Mouse (Mus musculus) midbrain, embryonic 11.5 days (tissue): ENCODE results near the gene Brca1. TPM values are rescaled to one million over a fixed set of nuclear protein-coding genes. Genes with fewer than 3 reads are reported as not detected.

Experiments
- ATAC-seq: fragments of 200-750 bp; cut with Nextera tagmentation; 2 replicates; pipeline ENCODE4 v1.8.0; 2017; ENCODE audit warnings: moderate TSS enrichment, moderate library complexity; ENCODE audit not compliant: low FRiP score
- DNase-seq: peaks from one replicate; pipeline ENCODE4 v3.0.0; 2015; ENCODE audit warnings: low spot score; ENCODE audit errors: missing footprints
- H3K27ac ChIP-seq: fragments of 300-500 bp; sonication (generic); 2 replicates; pipeline ENCODE4 v1.5.1; 2014; ENCODE audit warnings: low read depth, low read length
- H3K27me3 ChIP-seq: fragments of 300-500 bp; sonication (generic); 2 replicates; pipeline ENCODE4 v1.6.1; 2014; ENCODE audit warnings: mild to moderate bottlenecking, low read length, moderate library complexity, mixed read lengths; ENCODE audit not compliant: control insufficient read depth, insufficient read depth
- H3K36me3 ChIP-seq: fragments of 300-500 bp; sonication (generic); 2 replicates; pipeline ENCODE4 v1.6.1; 2014; ENCODE audit warnings: mild to moderate bottlenecking, low read length, moderate library complexity, mixed read lengths; ENCODE audit not compliant: control insufficient read depth, insufficient read depth
- H3K4me1 ChIP-seq: fragments of 300-500 bp; sonication (generic); 2 replicates; pipeline ENCODE4 v1.6.1; 2014; ENCODE audit warnings: low read length; ENCODE audit not compliant: control insufficient read depth, insufficient read depth
- H3K4me2 ChIP-seq: fragments of 300-500 bp; sonication (generic); 2 replicates; pipeline ENCODE4 v1.6.1; 2014; ENCODE audit warnings: mild to moderate bottlenecking, moderate library complexity
- H3K4me3 ChIP-seq: fragments of 300-500 bp; sonication (generic); 2 replicates; pipeline ENCODE4 v1.5.1; 2014; ENCODE audit warnings: low read depth, low read length
- H3K9ac ChIP-seq: fragments of 300-500 bp; sonication (generic); 2 replicates; pipeline ENCODE4 v1.6.1; 2014; ENCODE audit warnings: low read length
- H3K9me3 ChIP-seq: fragments of 300-500 bp; sonication (generic); 2 replicates; pipeline ENCODE4 v1.6.1; 2016; ENCODE audit warnings: low read length; ENCODE audit not compliant: control insufficient read depth
- WGBS: fragments of 180-500 bp; shearing (Covaris S2); extraction: QIAGEN DNeasy Blood & Tissue Kit; methylation state at CpG from one replicate; pipeline ENCODE4 v1.1.7; 2014; 5-methylcytosine and 5-hydroxymethylcytosine counted together
- polyA plus RNA-seq: library from polyadenylated mRNA; unstranded; fragments of >200 nt; fragmentation: Nextera tagmentation; extraction: Ambion mirVana; gene quantifications from 2 replicates; pipeline ENCODE4 v1.2.1, GENCODE M21; 2014

Gene Brca1
- polyA plus RNA-seq, 1 experiment from 2014 or later, result 24.5 TPM

GRCm38 (mm10) chr11:101518937-101519336, 32.8 kb downstream of the Brca1 start:
- no peaks in the 10 kb centered on the region for H3K9me3 ChIP-seq
- no peaks in the 10 kb centered on the region for H3K4me1 ChIP-seq
- ATAC-seq (no peak), DNase-seq (no peak)
- no peak overlapping the region for H3K4me3 ChIP-seq
- no peak overlapping the region for H3K4me2 ChIP-seq
- H3K27ac ChIP-seq, result no peak overlapping the region
- 84% methylated on average over 5 of the region's 5 CpGs for WGBS
- peaks cover 3% of the 10 kb centered on the region; the same call in 1 of the 2 replicates for H3K36me3 ChIP-seq
- no peak overlapping the region for H3K9ac ChIP-seq
- H3K27me3 ChIP-seq, result no peaks in the 10 kb centered on the region

- Histone ChIP-seq H3K4me2 (no peak overlapping the region), H3K27ac (no peak overlapping the region), H3K4me1 (no peaks in the 10 kb centered on the region), H3K4me3 (no peak overlapping the region), H3K27me3 (no peaks in the 10 kb centered on the region), H3K9ac (no peak overlapping the region), H3K9me3 (no peaks in the 10 kb centered on the region), H3K36me3 (peaks cover 10% of the 10 kb centered on the region)
- WGBS, result 95% methylated on average over 7 of the region's 7 CpGs
- DNase-seq (no peak), ATAC-seq (no peak)
Observed at GRCm38 (mm10) chr11:101507090-101507489, 44.7 kb downstream of the Brca1 start.

DNA sequence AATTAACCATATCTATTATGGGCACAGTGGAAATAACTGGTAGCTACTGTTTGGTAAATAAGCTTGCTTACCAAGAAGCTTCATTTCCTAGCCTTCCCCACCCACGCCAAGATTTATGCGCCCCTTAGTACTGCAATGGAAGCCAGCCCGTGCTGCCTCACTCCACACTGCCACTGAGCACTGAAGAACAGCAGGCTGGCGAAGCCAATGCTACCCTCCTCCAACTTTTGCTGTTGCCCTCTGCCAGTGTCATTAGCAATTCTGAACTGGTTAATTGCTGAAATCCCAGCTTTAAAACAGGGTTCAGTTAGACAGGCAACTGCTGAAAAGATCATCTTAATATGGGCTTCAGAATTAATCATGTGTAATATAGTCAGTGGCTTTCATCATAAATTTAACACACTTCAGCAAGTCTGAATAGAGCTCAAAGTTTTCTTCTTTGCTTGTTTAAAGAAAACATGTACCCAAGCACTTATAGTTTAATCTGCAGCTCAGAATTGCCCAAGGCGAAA, 45.4 kb downstream of the Brca1 start:
- H3K27ac ChIP-seq, result no peak overlapping the region
- DNase-seq (no peak), ATAC-seq (no peak)
- H3K4me1 ChIP-seq, result no peaks in the 10 kb centered on the region
- 84% methylated on average over 5 of the region's 5 CpGs for whole genome bisulfite sequencing
- peaks cover 10% of the 10 kb centered on the region for H3K36me3 ChIP-seq
- no peaks in the 10 kb centered on the region for H3K27me3 ChIP-seq
- no peak overlapping the region for H3K9ac ChIP-seq
- no peak overlapping the region for H3K4me2 ChIP-seq
- no peak overlapping the region for H3K4me3 ChIP-seq
- H3K9me3 ChIP-seq, result no peaks in the 10 kb centered on the region

DNA sequence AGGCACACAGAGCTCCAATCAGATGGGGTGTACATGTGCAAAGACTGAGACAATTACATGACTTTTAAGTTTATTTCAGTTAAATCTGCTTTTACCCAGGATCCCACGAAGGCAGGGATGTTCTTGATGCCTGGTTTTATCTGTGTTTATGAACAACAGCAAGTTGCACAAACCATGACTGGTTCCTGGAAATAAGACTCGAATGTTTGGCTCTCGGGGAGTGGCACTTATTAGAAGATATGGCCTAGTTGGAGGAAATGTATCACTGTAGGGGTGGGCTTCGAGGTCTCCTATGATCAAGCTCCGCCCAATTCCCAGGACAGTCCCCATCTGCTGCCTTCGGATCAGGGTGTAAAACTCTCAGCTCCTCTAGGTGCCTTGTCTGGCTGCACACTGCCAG, 65.6 kb downstream of the Brca1 start:
- Histone ChIP-seq H3K27me3 (no peaks in the 10 kb centered on the region), H3K4me2 (no peak overlapping the region), H3K27ac (peak overlapping the region; percentile 51; the same call in 1 of the 2 replicates), H3K4me1 (0 out of 2 replicates have a peak, but pooled peaks cover 8% of the 10 kb centered on the region), H3K9ac (no peak overlapping the region), H3K36me3 (0 out of 2 replicates have a peak, but pooled peaks cover 4% of the 10 kb centered on the region), H3K9me3 (no peaks in the 10 kb centered on the region), H3K4me3 (no peak overlapping the region)
- DNase-seq, result no peak
- WGBS, result 81% methylated on average over 6 of the region's 6 CpGs
- no peak for ATAC-seq

DNA sequence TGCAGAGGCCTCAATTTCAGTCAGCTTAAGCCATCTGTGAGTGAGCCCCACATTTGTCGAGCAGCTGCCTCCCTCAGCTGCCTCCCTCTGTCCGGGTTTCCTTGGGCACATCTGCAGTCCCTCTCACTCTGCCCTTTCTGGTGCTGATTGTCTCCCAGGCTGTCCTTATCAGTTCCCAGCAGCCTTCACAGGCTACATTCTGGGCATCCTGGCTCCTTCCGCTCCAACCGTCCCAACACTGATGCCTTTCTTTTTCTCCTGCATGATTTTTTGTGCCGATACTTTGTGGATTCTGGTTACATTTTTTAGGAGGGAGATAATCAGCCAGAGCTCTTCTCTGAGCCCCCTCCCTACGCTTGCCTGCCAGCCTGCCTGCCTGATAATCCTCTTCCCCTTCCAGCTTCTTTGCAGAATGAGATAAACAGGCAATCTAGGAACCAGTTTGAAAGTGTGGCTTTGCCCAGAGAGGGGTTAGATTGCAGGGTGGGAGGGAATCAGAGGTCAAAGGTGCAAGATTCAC, 66.2 kb downstream of the Brca1 start:
- Histone ChIP-seq H3K27ac (peak overlapping the region; percentile 51), H3K4me2 (no peak overlapping the region), H3K9me3 (no peaks in the 10 kb centered on the region), H3K27me3 (no peaks in the 10 kb centered on the region), H3K9ac (peak overlapping the region; percentile 24; the same call in 1 of the 2 replicates), H3K36me3 (0 out of 2 replicates have a peak, but pooled peaks cover 4% of the 10 kb centered on the region), H3K4me1 (0 out of 2 replicates have a peak, but pooled peaks cover 8% of the 10 kb centered on the region), H3K4me3 (no peak overlapping the region)
- 50% methylated on average over 6 of the region's 6 CpGs for WGBS
- no peak for DNase-seq
- peak; percentile 40; the same call in 1 of the 2 replicates for ATAC-seq

GRCm38 (mm10) chr11:101484814-101485213, 66.9 kb downstream of the Brca1 start:
- peaks cover 13% of the 10 kb centered on the region for H3K4me1 ChIP-seq
- 0 out of 2 replicates have a peak, but pooled peaks cover 4% of the 10 kb centered on the region for H3K36me3 ChIP-seq
- no peak for DNase-seq
- peak overlapping the region; percentile 27; the same call in 1 of the 2 replicates for H3K27ac ChIP-seq
- no peak overlapping the region for H3K4me2 ChIP-seq
- H3K27me3 ChIP-seq, result no peaks in the 10 kb centered on the region
- WGBS, result 88% methylated on average over 7 of the region's 7 CpGs
- no peaks in the 10 kb centered on the region for H3K9me3 ChIP-seq
- no peak for ATAC-seq
- H3K9ac ChIP-seq, result no peak overlapping the region
- H3K4me3 ChIP-seq, result no peak overlapping the region

GRCm38 (mm10) chr11:101484245-101484644, 67.5 kb downstream of the Brca1 start:
- H3K27ac ChIP-seq, result peak overlapping the region; percentile 4; the same call in 1 of the 2 replicates
- no peak overlapping the region for H3K4me3 ChIP-seq
- WGBS, result 81% methylated on average over 6 of the region's 6 CpGs
- ATAC-seq (no peak), DNase-seq (no peak)
- H3K27me3 ChIP-seq, result no peaks in the 10 kb centered on the region
- 0 out of 2 replicates have a peak, but pooled peaks cover 2% of the 10 kb centered on the region for H3K36me3 ChIP-seq
- H3K9ac ChIP-seq, result no peak overlapping the region
- H3K9me3 ChIP-seq, result no peaks in the 10 kb centered on the region
- H3K4me2 ChIP-seq, result no peak overlapping the region
- H3K4me1 ChIP-seq, result peaks cover 18% of the 10 kb centered on the region

DNA sequence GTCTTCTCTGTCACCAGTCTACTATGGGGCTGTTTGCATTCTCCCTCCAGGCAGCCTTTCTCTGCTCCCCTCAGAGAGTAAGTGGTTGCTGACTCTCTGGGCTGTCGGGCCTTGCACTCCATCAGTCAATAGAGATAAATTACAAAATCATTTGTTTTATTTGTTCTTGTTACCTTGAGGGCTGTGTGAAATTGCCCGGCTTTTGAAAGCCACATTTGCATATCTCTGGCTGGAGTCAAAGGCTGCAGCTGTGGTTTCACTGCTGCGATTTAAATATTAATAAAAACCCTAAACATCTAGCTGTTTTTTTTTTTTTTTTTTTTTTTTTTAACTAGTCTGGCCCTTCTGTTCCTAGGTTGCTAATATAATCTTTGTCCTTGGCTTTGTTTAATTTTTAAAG, 68.0 kb downstream of the Brca1 start:
- DNase-seq, result no peak

DNA sequence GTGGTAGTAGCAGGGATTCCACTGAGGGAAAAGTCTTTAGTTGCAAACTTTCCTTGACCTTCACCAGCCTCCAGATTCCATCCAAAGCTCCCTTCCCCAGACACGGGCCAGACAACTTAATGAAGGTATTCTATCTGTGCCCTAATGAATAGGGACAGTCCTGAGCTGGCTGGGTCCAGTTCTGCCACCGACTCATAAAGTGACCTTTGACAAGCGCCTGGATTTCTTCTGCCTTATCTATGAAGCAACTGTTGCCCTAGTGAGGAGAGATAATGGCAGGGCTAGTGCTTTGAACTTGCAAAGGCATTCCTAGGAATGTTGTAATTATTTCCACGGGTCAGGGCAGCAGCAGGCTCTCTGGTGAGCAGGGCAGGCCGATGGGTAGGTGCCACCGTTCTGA, 70.8 kb downstream of the Brca1 start:
- Histone ChIP-seq H3K9ac (no peak overlapping the region), H3K9me3 (no peaks in the 10 kb centered on the region), H3K4me1 (peaks cover 35% of the 10 kb centered on the region), H3K4me2 (no peak overlapping the region), H3K4me3 (no peak overlapping the region), H3K36me3 (no peaks in the 10 kb centered on the region), H3K27me3 (no peaks in the 10 kb centered on the region), H3K27ac (no peak overlapping the region)
- no peak for DNase-seq
- ATAC-seq, result no peak
- 83% methylated on average over 6 of the region's 6 CpGs for WGBS

More for the DNA sequence above, 68.0 kb downstream of the Brca1 start:
- no peak for ATAC-seq
- 31% methylated on average over 3 of the region's 3 CpGs for WGBS
- Histone ChIP-seq H3K4me2 (no peak overlapping the region), H3K9me3 (no peaks in the 10 kb centered on the region), H3K27me3 (no peaks in the 10 kb centered on the region), H3K36me3 (0 out of 2 replicates have a peak, but pooled peaks cover 2% of the 10 kb centered on the region), H3K27ac (no peak overlapping the region; the same call in 1 of the 2 replicates), H3K9ac (no peak overlapping the region), H3K4me1 (peaks cover 22% of the 10 kb centered on the region), H3K4me3 (no peak overlapping the region)
